Mouse (Mus musculus) spleen, postnatal 36 days (tissue): ENCODE data around the gene Car10.

Experiments
- DNase-seq, 2 experiments: peaks; one replicate each; pipeline ENCODE4 v3.0.0; 2022; ENCODE audit warnings: low spot score in 2 of 2, mixed read lengths in 1 of 2

The Car10 gene

DNA sequence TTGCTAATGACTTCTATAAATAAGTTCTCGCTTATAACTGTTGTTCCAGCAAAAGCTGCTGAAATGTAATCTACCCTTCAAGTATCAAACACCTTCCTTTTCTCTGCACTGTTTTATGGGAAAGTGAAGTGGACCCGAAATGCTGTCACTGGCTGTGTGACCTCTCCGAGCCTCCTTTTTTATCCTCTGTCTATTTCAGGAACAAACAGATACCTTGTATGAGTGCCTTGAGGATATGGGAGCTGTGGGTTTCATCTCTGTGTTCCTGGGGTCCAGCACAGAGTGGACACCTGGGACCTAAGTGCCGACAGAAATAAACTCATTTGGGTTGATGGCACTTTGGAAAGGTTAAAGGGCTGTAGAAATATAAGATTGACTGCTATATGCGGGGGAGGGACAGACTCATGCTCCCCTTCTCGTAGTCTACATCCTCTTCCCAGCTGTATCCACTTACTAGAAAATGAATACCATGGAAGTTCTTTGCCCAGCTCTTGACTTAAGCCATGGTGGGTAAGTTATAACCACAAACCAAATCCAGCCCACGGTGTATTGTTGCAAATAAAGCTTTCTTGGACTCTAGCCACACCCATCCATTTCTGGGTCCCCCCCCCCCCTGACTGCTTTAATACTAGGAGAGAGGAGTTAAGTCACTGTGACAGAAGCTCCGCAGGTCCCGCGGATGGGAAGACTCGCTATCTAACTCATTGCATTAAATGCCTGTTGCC, 474.3 kb downstream of the Car10 start:
- DNase-seq = no peak

DNA sequence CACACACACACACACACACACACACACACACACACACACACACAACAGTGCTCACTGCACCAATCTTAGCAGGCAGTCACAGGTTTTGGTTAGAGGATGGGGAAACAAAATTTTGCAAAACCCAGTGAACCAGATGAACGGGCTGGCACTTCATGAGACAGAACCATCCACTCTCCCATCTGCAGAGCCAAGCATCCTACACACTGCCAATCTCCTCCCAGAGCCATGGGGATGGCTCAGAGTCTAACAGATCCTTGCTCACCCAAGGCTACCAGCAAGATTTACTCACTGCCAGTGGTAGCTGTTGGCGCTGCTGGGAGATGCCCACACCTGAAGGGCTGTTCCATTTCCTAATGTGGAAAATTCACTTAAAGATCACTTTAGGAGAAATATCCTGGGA, 479.6 kb downstream of the Car10 start:
- DNase-seq = no peak

DNA sequence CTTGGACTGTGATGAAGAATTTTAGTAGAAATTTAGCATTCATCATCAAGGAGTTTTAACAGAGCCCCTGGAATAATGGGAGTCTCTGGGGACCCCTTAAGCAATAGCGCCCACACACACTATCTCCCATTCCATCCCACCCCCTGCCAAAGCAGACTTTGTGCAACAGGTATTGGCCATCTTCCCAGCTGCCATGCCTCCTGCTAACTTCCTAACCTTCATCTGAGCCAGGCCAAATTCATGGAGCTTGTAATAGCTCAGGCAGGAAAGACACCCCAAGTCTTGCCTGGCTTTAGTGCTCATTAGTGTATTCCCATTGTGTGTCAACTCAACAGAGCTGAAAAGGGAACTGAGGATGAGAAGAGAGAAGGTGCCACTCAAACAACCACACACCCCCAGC, 481.8 kb downstream of the Car10 start:
- DNase-seq = no peak

DNA sequence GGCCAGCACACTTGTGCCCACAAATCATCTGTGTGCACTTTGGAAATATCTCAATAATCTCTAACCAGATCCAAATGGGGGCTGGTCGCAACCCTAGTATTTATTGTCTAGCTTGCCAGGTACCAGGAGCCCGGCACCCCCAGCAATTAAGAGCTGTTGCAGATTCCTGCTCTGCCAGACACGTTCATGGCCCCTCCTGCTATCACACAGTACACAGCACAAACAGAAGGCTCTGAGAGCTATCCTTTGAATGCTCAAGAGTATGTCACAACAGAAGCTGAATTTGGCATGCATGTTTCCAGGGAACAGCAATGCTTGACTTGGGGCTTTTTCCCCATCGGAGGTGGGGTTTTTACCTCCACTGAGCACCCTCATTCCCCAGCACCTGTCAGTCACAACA, 483.5 kb downstream of the Car10 start:
- DNase-seq = no peak

DNA sequence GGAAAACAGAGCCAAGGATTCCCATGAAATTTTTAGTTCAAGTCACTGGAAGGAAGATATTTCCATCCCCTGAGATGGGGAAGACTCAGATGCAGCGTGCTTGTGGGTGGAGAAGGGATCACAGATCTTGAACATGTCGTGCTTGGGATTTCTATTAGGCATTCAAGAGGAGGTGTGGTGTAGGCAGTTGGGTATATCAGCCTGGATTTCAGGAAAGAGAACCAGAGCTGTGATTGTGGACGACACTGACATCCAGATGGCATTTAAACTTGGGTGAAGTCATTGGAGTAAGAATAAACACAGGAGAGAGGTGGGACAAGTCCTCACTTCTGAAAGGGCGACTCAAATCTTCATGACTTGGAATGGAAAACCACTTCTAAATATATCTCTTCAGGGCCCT, 490.0 kb downstream of the Car10 start:
- DNase-seq = no peak

DNA sequence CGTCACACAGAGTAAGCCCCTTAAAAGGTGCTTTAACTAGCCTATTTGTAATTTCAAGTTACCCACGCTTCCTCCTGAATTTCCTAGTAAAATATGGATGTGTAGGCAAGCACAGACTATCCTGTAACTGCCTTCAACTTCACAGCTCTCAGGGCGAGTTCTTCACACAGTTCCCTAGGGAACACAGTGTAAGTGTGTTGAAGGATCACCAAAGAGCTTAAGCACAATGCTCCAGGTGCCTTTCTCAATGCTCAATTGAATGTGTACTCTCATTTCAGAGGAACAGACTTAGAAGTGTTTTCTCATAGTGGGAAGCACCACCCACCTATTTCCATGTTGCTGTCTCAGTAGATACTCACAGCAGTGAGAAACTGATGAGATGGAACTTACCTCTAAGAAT, 492.8 kb downstream of the Car10 start:
- DNase-seq = no peak

DNA sequence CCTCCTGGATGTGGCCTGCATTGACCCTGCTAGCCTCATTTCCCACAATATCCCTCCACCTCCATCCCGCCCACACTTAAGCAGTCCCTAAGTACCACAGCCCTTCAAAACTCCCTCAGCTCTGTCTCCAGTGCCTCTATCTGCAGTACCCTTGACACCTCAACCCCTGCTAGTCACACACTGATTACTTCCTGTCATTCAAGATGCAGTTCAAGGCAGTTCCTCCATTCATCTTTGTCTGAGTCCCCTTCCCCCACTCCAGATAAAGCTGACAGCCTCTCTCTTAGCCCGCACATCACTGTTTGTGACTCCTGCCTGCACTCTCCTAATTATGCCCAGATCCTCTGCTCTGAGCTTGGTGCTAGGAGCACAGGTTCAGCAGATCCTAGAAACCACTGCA, 496.2 kb downstream of the Car10 start:
- DNase-seq = no peak

DNA sequence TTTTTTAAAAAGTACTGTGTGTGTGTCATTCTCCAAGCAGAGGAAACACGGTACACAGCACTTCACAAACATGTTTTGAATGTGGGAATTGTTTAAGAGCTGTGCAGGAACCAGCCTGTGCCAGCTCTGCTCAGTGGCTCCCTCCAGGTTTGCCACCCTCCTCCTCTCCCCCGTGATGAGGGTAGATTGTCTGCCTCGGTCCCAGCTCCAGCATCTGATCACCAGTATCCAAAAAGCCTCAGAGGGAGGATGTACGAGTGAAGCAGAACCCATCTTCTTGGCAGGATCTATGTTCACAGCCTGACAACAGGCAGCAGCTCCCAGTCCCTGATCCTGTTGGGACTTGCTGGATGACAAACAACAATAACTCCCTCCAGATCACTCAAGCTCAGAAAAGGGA, 500.3 kb downstream of the Car10 start:
- DNase-seq = no peak

DNA sequence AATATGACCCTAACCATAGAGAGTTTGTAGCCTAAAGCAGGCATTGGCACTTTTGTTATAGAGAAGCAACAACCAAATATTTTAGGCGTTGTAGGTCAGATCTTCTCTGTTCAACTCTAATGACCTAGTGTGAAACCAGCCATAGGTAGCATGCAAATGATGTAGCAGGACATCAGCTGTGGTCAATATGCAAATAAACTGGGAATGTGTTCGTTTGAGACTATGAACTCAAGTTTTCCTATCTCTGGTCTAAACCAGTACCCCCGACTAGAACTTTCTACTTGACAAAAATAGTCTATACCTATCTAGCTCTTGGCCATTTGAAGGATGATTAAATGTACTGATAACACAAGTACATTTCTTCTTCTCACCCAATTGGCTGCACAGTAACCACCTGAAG, 501.9 kb downstream of the Car10 start:
- DNase-seq = no peak

DNA sequence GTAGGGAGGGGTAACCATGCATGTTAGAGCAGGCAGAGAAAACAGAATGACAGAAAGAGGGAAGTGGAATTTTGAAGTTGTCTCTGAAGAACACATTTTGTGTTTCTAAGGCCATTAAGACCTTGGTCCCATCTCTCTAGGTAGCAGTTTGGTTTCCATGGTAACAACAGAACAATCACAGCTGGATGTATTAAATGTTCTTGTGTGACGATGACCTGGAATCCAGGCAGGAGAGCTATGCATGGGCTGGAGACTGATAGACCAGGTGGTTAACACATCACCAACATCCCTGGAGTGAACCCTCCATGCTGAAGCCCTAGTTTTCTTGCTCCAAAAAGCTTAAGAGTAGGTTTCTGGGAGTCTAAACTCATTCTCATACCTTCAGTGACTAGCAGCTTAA, 505.7 kb downstream of the Car10 start:
- no peak for DNase-seq

DNA sequence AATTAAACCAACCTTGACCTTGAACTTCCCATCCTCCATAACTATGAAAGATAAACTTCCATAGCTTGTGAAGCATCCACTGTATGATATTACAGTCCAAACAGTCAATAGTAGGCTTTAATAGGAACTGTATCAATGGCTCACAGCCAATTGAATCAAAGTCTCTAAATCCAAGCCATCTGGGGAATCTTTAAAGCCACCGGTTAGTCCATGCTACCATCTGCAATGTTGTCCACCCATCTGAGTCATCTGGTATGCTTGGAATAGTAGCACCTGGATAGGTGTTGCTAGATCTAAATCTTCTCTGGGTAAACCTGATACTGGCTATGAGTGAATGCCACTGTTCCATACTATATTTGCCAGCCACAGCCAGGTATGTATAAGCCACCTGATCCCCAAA, 509.3 kb downstream of the Car10 start:
- DNase-seq = no peak

DNA sequence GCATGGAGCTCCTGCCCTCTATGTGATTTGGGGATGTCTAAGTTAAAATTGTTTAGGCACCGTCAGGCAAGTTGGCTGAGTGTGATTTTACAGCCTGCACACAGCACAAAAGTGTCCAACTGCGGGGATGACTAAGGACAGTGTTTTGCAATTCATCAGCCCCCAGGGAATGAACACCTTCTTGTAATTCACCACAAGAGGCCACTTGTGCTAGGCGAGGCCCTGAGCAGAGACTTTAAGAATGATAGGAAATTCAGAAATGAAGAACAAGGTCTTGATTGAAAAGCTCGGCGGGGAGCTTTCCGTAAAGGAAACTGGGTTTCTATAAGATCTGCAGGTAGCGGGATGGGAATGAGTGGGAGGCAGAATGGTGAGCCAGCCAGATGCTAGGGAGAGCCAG, 510.9 kb downstream of the Car10 start:
- DNase-seq = no peak

DNA sequence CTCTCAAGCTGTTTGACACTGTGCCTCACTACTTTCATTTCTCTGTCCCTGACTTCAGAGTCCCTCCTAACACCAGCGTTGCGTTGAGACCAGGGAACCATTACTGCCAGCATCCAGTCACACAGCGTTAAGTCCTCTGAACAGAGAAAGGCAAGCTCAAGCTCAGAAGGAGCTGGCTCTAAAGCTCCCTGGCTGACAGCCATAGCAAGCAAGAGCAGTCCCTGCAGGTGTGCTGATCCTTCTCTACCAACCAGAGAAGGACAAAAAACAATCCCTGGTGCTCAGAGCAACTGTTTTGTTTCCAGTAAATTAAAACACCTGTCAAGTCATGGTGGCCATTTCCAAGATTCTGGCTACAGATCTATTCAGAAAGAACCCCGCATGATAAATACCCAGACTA, 514.2 kb downstream of the Car10 start:
- no peak for DNase-seq

DNA sequence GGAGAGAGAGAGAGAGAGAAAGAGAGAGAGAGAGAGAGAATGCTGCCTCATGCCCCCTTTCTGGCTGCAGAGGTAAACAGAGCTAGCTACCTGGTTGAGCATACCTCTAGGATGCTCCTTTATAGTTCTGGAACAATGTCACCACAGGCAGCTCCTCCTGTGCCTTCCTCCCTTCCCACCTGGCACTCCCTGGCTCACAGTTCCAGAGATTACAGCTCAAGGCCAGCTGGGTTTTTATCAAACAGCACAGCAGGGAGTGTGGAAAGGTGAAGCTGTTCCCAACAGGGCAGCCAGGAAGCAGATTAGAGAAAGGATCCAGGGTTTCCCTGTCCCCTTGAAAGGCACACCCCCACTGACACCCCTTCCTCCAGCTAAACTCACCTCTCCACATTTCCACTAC, 517.0 kb downstream of the Car10 start:
- DNase-seq = no peak

DNA sequence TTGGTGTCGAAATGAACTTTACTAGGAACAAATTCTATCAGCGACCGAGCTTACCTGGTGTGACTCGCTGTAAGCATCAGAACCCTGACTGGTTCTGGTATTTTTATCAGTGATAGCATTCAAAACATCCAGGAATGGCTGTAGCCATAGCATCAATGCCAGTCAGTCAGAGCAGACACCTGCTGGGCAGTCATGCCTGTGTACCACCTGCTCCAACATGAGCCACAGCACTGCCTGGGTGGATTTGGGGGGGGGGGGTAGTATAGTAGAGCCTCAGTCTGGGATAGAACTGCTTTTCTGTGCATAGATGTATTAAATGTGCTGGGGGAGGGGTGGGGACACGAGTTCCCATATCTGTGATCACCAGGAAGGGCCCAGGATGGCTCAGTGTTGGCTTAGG, 525.8 kb downstream of the Car10 start:
- no peak for DNase-seq

DNA sequence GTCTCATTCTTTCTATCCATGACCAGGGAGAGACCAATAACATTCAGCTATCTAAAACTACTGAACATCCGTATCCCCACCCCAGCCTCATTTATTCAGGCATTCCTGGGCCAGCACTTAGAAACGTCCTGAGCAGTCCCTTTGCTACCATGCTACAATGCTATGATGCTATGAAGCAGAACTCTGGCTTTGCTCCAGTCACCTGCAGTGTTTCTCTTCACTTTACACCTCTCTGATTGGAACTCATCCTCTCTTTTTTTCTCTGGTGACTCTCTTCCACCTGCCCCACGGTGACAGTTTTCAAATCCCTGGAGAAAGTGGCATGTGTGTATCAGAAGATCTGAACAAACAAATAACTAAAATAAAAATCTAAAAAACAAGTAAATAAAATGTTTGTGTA, 541.6 kb downstream of the Car10 start:
- no peak for DNase-seq

DNA sequence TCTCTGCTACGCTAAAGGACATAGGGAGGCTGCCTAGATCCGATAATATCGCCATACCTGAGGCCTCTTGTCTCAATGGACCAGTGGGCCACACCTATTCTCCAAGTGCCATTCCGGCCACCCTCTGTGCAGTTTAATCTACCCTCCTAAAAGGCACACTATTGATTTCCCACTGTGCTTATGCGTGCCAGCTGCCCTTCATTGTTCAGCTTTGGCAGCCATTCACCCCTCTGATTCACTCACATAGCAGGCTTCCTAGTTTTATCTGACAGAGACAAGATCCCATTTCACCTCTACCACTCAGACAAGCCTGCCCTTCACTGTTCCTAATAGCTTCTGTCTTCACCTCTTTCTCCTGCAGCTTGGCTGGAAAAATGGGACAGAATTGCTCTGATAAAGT, 543.1 kb downstream of the Car10 start:
- DNase-seq = no peak

DNA sequence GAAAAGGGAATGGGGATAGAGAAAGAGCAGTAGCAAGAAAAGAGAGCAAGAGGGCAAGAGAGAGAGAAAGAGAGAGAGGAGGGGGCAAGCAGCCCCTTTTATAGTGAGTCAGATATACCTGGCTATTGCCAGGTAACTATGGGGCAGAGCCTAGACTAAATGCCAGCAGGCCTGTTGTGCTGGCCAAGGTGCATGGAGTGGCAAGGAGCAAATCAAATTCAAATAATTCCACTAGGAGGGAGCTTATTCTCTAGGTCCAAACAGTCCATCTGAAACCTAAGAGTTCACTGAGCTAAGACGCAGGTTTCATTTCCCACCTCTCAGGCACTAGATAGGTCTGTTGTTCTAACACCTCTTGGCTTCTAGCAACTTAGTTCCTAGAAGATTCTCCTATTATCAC, 544.5 kb downstream of the Car10 start:
- DNase-seq = no peak

DNA sequence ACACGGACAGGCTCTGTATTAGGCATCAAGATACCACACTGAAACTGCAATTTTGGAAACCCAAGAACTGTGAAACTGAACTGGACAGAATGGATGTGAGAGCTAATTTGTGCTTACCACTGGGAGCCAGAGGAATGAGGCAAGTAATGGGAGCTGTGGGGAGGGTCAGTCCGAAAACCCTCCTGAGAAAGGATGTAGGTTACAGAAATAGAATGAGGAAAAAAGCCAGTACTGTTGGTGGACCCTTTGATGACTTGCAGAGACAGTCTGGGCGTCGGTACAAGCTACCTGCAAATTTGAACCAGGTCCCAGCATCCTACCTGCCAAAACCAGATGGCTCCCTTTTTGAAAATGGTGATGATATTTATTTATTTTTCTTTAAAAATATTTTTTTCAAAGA, 545.2 kb downstream of the Car10 start:
- DNase-seq = no peak

DNA sequence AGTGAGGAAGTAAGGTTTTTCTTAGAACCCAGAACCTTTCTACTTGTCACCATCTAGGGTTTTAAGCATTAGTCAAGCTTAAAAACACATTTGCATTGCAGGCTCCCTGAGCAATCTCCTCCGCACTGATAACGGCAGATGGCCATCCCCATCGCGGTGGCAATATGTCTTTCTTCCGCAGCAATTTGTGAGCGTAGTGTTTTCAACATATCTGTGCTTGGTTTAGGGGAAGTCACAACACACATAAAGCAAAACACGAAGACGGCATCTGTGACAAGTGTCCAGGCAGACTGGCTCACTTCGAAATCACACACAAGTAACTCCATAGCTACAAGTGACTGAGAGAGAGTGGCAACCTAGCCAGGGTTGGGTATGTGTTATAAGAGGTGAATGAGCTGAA, 545.6 kb downstream of the Car10 start:
- no peak for DNase-seq

DNA sequence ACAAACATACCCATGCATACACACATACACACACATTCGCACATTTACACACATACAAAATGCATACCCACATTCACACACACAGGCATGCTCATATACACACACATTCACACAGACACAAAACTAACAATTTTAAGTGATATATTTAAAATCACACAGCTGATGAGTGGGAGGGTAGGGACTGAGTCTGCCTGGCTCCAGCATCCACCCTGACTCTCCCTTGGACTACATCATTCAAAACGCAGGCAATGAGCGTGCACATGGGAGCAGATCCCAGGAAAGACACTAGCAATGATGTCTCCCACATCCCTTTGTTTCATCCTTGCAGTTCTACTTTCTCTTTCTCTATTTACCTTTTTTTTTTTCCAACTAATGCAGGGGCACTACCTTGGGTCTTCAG, 548.4 kb downstream of the Car10 start:
- DNase-seq = no peak
